Mouse (Mus musculus) ovary, postnatal 14 days (tissue): ENCODE measurements at regions not wholly inside any gene's neighbourhood (a gene's known extent, or its start where the extent isn't known, plus 50 kb on each side); places are given as distances from the start of the nearest gene placed in this dataset.

Source experiments
- DNase-seq: peaks from one replicate; pipeline ENCODE4 v3.0.0; 2022; ENCODE audit warnings: low spot score

GRCm38 (mm10) chr2:142964340-142964739 is 63.0 kb upstream of the Kif16b start:
- DNase-seq, result no peak

- peak; percentile 39 for DNase-seq
Observed at GRCm38 (mm10) chr2:142967250-142967649, 65.9 kb upstream of the Kif16b start.

- no peak for DNase-seq
Observed at GRCm38 (mm10) chr2:142980771-142981170, 79.4 kb upstream of the Kif16b start.

GRCm38 (mm10) chr2:142988691-142989090 is 74.1 kb upstream of the Snrpb2 start:
- no peak for DNase-seq

GRCm38 (mm10) chr2:142996088-142996487 is 66.8 kb upstream of the Snrpb2 start:
- no peak for DNase-seq

GRCm38 (mm10) chr2:143002874-143003273 is 60.0 kb upstream of the Snrpb2 start:
- DNase-seq, result no peak

- DNase-seq, result no peak
Observed at GRCm38 (mm10) chr2:143003341-143003740, 59.5 kb upstream of the Snrpb2 start.

- no peak for DNase-seq
Observed at GRCm38 (mm10) chr2:143011380-143011779, 51.5 kb upstream of the Snrpb2 start.
